Mouse (Mus musculus): ENCODE results near the gene Slc25a18.

The Slc25a18 gene

DNA sequence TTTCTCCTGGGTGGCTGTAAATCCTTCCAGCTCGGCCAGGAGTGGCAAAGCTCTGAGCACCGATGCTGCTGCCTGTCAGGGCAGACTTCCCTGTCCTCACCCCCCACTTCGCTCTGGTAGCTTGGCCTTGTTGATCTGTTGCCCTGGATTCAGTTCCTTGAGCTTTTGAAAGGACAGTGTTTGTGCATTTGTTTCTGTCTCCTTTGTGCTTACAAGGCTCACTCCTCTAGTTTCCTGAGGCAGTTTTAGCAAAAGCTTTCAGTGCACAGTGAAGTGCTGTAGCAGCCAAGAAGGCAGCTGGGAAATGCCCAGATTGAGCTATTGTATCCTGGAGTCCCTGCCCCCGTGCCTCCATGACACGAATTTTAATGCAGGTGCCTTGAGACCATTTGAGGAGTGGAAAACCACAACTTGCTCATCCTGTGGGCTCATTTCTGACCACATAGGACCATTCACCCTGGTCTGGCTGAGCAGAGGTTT, at the start of gene Slc25a18:
Gene Slc25a18, plus strand, starts transcription at position 430 of the 480 bp plus-strand sequence.
- no peak for DNase-seq (ENCODE audit: low spot score)

DNA sequence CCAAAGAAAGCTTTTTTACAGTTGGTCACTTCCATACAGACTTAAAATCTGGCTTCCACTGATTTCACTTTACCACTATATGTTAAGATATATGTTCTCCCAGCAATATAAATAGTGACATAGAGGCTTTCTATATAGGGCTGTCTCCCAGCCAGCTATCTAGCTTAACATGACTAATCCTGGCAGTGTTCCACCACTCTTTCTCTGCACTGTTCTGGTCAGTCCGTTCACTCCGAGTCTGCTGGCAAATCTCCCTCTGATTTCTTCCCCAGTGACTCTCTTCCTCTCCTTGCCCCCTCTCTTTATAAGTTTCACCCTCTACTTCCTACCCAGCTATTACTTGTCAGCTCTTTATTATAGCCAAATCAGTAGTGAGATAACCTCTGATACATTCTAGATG, 47.4 kb upstream of the Slc25a18 start:
- DNase-seq (ENCODE audit: low spot score), result no peak

DNA sequence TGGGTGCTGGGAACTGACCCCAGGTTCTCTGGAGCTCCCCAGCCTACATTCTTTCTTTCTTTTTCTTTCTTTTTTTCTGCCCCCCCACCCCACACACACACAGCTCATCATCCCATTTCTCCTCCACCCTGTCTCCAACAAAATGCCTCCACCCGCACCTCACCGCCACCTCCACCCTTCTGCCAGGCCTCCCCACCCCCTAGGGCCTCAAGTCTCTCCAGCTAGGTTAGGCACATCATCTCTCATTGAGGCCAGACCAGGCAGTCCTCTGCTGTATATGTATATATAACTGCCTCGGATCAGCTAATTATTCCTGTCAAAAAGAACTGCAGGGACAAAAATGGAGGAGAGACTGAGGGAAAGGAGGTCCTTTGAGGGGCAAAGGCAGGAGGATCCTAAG, 37.4 kb upstream of the Slc25a18 start:
- no peak for DNase-seq (ENCODE audit: low spot score)

DNA sequence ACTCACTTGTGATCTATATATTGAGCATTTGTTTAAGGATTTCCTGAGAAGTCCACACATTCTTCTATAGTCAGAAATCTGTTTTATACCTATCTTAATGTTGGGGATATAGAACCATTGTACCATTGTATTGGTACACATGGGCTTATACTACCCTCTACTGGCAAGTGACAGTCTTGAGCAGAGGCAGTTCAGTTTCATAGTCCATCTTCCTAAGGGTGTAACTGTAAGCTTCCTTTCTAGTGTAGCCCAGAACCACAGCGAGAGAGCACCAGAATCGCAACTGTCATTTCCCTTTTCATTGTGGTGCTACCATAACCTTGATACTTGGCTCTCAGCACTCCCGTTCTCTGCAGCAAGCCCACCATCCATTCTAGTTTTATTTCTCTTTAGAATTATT, 36.8 kb upstream of the Slc25a18 start:
- no peak for DNase-seq (ENCODE audit: low spot score)

DNA sequence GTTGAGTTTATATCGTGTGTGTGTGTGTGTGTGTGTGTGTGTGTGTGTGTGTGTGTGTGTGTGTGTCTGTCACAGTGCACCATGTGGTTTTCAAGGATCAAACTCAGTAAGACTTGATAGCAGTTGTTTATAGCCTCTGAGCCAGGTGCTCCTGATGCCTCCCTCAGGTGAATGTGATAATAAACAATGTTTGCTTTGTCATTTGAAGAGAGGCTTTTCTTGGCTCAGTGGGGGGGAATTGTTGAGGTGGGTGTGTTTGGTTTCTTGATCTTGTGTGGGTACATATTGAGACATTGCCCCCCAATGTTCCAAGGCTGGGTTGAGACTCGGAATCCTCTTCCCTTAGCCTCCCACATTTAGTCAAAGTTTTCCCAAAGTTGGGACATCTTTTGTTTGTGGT, 30.2 kb upstream of the Slc25a18 start:
- DNase-seq (ENCODE audit: low spot score), result no peak

DNA sequence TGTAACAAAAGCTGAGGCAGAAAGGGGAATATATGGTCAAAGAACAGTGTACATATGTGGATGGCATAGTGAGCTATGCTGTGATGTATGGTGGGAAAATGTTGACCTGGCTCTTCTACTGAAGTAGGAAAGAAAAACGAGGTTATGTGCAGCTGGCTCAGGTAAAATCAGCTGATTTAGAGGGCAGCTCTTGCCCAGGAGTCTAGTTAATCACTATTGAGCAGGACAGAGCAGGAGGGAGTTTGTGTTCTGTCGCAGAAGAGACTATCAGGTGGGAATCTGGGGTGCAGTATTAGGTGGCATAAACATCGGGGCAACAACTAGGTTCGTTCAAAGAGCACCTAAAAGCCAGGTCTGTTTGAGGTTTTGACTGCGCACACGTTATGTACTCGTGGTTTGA, 29.1 kb upstream of the Slc25a18 start:
- no peak for DNase-seq (ENCODE audit: low spot score)

DNA sequence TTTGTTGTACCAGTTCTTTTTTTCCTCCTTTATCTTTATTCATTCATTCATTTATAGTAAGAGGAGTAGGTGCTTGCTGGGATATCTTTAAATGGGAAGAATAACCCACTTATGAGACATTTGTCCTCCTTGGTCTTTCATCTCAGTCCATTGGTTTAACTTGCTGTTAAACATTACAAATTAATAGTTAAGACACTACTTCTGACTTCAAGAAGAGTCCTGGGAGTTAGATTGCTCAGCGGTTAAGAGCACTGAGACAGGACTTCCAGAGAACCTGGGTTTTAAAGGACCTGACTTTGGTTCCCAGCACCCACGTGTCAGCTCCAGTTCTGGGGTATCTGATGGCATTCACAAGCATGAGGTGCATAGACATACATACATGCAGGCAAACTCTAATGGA, 27.0 kb upstream of the Slc25a18 start:
- no peak for DNase-seq (ENCODE audit: low spot score)

DNA sequence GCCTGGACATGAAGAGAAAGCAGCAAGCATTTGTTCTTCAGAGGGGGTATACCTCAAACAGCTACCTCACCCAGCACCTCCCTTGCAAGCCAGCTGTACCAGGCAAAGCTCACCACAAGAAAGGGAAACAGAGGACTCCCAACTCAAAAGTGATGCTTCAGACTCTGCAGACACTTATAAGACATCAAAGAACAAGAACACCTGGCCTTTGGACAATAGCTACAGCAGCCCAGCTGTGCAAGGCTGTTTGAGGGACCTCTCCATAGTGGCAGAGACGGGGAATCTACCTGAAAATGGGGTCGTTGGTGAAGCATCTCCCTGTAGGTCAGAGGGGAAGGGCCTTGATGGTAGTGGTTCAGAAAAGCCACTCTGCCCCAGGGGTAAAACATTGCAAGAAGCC, 12.2 kb upstream of the Slc25a18 start:
- DNase-seq (ENCODE audit: low spot score), result no peak

DNA sequence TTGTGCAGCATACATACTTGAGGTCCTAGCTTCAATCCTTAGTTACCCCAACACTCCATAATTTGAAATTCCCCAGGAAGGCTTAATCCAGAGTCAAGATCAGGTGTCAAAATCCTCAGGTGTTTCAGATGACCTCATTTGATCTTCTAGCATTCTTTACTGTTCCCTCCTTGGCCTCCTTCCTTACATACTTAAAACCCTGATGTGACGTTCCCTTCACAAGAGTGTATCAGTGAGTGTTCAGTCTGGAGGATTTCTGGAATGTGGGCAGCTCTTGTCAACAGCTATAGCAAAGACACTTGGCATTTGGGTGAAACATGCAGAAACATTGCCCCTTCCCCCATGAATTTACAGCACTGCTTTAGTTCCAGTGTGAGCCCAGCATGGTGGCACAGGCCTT, 3.4 kb upstream of the Slc25a18 start:
- DNase-seq (ENCODE audit: low spot score), result no peak

DNA sequence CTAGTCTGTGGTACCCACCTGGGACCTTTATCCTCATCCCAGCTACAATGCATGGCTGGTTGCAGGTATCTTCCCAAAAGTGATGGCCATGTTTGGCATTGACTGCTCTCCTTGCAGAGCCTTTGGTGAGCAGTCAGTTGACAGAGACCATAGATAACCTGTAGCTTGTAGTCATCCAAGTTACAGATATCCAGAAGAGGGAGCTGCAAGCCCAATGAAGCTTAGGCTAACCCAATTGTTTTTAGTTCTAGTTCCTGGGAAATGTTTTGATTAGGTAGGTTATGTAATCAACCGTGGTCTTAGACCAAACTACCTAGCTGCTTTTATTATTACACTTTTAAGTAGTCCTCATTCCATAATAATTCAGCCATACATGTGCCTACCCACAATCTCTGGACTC, 2.0 kb upstream of the Slc25a18 start:
- DNase-seq (ENCODE audit: low spot score), result no peak

DNA sequence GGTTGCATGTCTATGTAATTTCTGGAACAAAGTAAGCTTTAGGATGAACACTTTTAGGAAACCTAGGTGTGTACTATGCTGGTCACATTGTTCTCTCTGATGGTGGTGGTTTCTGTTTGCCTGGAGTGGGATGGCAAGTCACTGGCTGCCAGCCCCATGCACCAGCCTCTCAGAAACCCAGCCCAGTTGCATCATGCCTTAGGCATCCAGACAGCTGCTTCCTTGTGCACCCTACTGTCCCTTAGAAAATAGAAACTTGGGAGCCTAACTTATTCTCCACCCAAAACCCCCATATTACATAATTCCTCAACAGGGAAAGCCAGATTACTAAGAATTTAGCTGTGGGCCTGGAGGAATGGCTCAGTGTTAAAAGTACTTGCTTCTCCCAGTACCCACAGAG, 1.4 kb upstream of the Slc25a18 start:
- DNase-seq (ENCODE audit: low spot score), result no peak

DNA sequence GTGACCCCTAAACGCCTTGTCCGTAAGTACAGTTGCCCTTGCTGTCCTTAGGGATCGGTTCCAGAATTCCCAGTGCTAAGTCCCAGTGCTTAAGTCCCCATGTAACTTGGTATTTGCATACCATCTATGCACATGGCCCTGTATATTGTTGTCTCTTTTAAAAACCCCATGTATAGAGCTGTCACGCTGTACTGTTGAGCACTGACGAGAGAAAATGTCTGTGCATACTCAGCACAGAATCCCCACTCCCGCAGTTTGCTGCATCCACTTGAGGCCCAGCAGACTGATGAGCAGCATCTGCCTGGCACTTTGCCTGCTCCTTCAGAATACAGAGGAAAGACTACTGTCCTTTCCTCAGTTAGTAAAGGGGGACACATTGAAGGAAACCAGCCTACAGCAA, 385 bp downstream of the Slc25a18 start:
- DNase-seq (ENCODE audit: low spot score), result no peak

DNA sequence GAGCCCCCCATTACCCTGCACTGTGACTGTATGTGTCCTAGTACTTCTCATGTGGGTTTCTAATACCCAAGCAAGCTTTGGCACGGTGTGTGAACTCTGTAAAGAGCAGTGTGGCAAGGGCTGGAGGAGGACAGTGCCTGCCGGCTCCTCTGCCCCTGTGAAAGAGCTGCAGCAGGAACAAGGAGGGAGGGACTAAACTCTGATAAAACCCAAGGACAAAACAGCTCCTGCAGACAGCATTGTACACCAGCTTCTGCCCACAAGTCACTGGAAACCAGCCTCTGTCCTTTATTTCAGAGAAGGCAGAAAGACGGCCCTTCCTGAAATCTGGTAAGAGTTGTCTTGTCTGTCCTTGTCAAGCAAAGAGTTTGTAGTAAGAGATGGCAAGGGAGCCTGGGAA, 2.9 kb downstream of the Slc25a18 start:
- DNase-seq (ENCODE audit: low spot score), result peak; percentile 29

DNA sequence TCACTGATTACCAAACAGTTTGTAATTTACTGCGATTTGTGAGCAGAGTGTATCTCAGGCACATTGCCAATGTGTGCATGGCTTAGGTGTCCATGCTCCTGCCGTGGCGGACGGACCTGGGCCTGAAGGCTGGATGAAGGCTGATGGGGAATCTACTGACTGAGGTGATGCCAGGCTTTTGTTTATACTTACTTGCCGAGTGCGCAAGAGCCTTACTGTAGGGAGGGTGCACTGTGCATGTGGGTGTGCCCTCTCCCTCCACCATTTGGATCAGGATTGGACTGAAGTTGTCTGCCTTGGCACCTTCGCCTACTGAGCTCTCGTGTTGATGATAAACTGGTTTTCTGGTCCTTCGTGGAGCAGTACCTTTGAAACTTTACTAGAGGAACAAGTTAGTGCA, 4.2 kb downstream of the Slc25a18 start:
- no peak for DNase-seq (ENCODE audit: low spot score)

DNA sequence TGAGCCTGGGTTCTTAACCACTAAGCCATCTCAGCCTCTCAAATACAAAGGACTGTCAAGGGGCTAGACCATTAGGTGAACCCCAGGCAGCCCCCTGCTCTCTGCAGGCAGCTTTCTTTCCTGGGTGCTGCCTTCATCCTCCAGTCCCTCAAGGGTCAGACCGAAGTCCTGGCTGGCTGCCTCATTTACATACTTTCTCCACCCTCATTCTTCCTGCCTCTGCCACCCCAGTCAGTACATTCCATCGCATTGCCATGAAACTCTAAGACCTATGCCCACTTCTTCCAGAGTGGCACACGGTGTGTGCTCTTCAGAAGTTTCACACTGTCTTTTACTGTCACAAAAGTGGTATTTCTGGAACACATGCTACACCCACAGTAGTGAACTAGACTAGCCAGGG, 4.8 kb downstream of the Slc25a18 start:
- DNase-seq (ENCODE audit: low spot score), result no peak

DNA sequence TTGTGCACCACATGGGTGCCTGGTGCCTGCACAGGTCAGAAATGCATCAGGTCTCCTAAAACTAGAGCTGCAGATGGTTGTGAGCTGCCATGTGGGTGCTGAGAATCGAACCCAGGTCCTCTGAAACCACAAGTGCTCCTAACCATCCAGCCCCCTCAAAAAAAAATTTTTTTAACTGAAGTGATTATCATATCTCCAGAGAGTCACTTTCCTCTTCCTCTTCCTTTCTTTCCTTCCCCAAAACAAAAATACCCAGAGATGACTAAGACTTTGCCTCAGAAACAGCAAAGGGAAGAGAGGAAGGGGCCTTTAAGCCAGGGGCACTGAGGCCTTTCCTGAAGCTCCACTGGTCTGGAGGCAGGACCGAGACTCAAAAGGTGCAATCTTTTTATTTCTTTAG, 9.6 kb downstream of the Slc25a18 start:
- DNase-seq (ENCODE audit: low spot score), result no peak

DNA sequence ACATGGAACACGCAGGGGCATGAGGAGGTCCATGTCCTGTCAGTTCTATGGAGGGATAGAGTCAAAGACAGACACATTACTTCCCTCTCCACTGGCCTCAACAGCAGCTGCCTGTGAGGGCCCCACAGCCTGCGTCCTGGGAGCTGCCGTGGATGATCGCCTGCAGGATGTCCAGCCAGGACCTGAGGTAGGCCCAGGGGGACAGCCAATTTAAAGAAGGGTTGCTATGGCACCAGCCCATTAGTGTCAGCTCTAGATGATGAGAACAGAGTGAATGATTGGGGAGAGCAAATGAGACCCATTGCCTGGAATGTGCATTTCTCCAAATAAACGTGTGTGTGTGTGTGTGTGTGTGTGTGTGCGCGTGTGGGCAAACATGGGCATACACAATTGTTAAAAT, 11.0 kb downstream of the Slc25a18 start:
- DNase-seq (ENCODE audit: low spot score), result no peak

DNA sequence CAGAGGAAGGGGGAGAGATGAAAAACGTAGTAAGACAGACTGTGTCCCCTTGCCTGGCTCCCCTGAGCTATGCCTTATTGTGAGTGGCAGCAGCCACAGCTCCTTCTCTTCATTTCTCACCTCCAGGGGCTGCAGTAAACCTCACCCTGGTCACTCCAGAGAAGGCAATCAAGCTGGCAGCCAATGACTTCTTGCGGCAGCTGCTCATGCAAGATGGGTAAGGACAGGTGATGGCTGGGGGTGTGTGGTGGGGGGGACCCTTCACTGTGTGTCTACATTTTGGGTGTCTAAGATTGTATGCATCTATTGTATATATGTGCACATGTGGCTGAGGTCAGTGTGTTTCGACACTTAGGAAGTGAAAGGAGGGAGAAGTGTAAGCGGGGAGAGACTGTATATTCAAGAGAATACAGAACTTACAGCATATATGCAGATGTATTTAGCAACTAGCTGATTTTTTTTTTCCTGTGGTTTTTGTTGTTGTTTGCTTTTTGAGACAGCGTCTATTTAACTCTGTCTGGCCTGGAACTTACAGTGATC, 14.8 kb downstream of the Slc25a18 start:
- no peak for DNase-seq (ENCODE audit: low spot score)

DNA sequence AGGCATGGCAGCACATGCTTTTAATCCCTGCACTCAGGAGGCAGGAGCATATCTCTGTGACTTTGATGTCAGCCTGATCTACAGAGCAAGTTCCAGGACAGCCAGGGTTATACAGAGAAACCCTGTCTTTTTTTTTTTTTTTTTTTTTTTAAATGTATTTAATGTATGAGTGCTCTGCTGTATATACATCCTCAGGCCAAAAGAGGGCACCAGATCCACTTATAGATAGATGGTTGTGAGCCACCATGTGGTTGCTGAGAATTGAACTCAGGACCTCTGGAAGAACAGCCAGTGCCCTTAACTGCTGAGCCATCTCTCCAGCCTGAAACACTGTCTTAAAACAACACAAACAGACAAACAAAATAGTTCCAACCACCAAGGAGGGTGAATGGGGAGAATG, 15.5 kb downstream of the Slc25a18 start:
- no peak for DNase-seq (ENCODE audit: low spot score)

DNA sequence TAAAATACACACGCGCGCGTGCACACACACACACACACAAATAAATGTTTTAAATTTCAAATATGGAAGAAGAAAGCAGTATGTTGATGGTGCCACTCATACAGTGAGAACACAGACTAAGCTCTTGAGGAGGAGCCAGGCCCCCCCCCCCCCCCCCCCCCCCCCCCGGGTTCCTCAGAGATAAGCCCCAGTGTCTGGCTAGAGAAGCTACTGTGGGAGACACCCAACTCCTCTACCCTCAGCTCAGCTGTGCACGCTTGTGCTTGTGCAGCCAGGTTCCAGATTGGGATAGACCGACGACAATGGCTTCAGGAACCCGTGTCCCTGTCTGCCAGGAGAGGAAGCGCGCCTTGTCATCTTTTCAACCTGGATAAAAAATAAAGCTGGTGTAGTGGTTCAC, 16.8 kb downstream of the Slc25a18 start:
- no peak for DNase-seq (ENCODE audit: low spot score)

DNA sequence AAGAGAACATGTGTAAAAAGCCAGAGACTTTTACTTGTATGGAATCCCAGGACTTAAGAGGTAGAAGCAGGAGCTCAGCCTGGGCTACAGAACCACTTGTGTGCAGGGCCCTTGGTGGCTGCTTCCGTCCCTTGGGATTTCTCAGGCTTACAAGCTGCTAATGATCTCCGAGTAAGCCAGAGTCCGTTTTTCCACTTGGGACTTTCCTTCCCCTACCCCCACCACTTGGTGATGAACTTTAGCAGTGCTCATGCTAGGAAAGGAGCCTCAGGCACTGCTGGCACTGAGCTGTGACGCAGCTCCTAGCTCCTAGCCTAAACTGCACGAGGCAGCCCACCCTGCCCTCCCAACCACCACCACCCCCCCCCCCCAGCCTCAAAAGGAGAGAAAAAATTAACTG, 17.3 kb downstream of the Slc25a18 start:
- no peak for DNase-seq (ENCODE audit: low spot score)

DNA sequence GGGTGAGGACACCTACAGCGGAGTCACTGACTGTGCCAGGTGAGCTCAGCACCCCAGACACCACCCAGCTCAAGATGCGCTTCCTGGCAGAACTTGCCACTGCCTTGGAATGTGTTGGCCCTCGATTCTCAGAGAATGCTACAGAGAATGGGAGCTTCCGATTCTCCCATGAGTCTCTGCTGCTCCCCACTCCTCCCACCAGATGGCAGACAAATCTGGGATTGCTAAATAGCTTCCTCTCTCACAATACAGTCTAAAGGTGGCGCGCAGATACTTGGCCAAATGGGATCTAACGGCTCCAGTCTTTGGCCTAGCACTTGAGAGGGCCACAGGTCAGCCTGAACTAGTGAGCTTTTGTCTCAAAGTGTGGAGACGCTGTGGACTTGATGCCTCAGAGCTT, 19.6 kb downstream of the Slc25a18 start:
- no peak for DNase-seq (ENCODE audit: low spot score)

DNA sequence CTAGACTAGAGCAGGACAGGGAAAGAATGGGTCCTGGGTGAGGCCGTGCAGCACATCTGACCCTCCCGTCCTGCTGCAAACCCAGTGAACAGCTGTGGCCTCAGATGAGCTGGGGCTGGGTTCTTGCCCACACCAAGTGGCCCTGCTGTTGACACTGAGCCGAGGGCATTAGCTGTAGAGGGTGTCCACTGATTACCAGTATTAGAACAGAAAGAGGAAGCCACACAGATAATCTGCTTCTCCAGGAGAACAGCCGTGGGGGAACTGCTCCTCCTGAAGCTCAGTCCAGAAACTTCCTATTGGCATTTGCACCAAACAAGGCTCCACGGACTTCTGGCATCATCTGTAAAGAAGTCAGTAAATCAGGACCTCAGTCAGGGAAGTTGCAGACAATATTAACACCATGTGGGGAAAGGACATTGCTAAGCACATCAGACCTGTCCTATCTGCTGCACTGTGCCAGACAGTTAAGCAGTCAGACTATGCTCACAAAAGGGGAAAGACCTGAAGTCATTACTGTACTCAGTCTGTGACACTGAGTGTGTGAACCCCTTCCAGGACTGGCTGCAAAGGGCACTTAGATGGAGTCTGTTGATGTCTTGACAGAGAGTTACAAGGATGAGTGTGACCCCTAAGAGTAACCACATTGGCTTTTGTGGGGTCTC, 22.2 kb downstream of the Slc25a18 start:
- DNase-seq (ENCODE audit: low spot score), result no peak

DNA sequence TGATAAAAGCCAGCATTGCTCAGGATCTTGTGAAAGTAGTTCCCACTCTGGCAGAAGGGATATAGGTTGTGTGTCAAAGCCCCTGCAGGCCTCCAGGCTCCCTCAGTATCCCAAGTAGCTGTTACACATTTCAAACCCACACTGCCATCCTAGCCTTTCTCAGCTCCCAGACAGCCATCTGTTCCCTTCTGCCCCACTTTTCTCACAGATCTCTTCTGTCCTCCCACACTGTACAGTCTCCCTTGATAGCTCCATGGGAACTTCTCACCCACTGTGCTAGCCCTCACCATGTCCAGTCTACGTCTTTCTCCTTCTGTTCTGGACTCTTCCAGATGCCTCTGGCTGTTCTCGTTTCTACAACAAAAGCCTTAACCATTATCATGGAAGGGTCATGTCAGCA, 22.7 kb downstream of the Slc25a18 start:
- DNase-seq (ENCODE audit: low spot score), result no peak

Measured in ovary, postnatal 36 days (tissue).